17 mouse cellular contexts compared by ENCODE assay signal in genomic region chr5:123714622-123715021, GRCm38 (mm10).
"Had no signal": no experiment of that assay in that cellular context is flagged by ENCODE, and none has a peak within 500 bp of the region (broad histone marks: within the 10 kb centered on the region; RNA-seq: fewer than 3 reads in every experiment).

No protein-coding gene starts in this region.

- H3K27ac ChIP-seq: kidney, embryonic 15.5 days; limb, embryonic 12.5 days; limb, embryonic 15.5 days; liver, embryonic 15.5 days; midbrain, embryonic 10.5 days; midbrain, embryonic 13.5 days had no signal

- H3K4me3 ChIP-seq: kidney, embryonic 15.5 days; limb, embryonic 12.5 days; limb, embryonic 15.5 days; liver, embryonic 15.5 days; megakaryocyte, embryonic 14.5 days; midbrain, embryonic 10.5 days; midbrain, embryonic 13.5 days had no signal

- DNase-seq: kidney, adult 11 months; kidney, adult 8-10 months; kidney, postnatal 10 days; kidney, postnatal 36 days; left cerebral cortex, postnatal 4 days; lung, adult 2 months; lung, postnatal 14 days; lung, postnatal 4 days; thymus, adult 18-20 months; thymus, postnatal 4 days had no signal
